Mouse (Mus musculus) megakaryocyte, embryonic 14.5 days (primary cell): ENCODE data around the gene Cldn12.

Source experiments
- FLI1 ChIP-seq: IDR thresholded peaks from 2 replicates; pipeline ENCODE4 v1.6.1; 2012; ENCODE audit warnings: low read length, inconsistent platforms, mixed read lengths
- GATA1 ChIP-seq: IDR thresholded peaks from 3 replicates; pipeline ENCODE4 v1.6.1; 2012; ENCODE audit warnings: mixed read lengths, low read length, inconsistent platforms, borderline replicate concordance

DNA sequence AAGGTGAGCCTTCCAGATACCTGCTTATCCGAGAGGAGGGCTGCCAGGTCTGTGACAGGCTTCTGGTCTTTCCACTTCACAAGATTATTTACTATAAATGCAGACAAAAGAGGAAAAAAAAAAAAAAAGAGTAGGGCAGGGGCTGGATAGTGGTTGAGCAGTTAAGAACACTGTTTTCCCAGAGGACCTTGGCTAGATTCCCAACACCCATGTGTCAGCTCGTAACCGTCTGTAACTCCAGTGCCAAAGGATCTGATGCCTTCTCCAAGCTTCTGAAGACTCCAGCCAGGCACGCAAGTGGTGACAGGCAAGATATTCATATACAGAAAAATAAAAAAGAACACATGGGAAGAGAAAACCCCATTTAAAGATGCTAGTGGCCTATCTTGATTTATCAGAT, 11.4 kb downstream of the Cldn12 start:
- no peak for TF ChIP-seq GATA1
- TF ChIP-seq FLI1 = no peak
